Mouse (Mus musculus) neural tube, postnatal 0 days (tissue): ENCODE results near the gene Map2. TPM values are rescaled to one million over a fixed set of nuclear protein-coding genes. Genes with fewer than 3 reads are reported as not detected.

Source experiments
- polyA plus RNA-seq: library from polyadenylated mRNA; unstranded; fragments of >200 nt; fragmentation: Nextera tagmentation; extraction: Ambion mirVana; gene quantifications from 2 replicates; pipeline ENCODE4 v1.2.1, GENCODE M21; 2015

The Map2 gene
- polyA plus RNA-seq: 265 and 291 TPM in 2 replicates

DNA sequence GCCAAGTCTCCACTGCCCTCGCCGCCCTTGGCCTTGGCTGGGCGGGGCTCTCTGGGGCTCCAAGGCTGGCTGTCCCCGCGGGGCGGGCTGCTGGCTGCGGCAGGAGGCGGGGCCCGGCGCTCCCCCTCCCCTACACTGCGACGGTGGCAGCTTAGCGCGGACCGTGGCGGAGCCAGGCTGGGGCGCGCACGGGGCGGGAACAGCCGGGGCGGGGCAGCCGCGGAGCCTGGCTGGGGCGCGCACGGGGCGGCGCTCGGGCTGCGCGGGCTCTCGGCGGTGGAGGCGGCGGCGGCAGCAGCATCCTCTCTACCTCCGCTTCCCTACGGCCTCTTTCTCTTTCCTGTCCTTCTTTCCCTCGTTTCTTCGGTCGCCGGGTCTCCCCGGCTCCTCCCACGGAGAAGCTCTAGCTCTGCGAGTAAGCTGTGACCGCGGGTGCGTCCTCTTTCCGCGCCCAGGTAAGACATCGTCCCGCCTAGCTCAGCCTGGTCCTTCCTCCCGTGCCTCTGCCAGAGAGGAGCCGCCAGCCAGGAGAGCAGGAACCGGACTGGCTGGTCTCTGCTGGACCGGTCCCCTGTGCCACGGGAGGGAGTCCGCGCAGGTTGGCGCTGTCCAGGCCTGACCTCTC lies at the start of gene Map2:
TSS of gene Map2 (plus strand) at position 233 of the 625 bp plus-strand sequence.

GRCm38 (mm10) chr1:66467821-66468703 lies 293.0 kb downstream of the Map2 start, which contains the start of gene Unc80:
Gene Unc80 (plus strand): TSS chr1:66468367.

Other genes with a start within 250 kb of the Map2 start
- not detected in 2 replicates for gene Crygf, start 248.8 kb upstream of the Map2 start, polyA plus RNA-seq